Mouse (Mus musculus): Measurements from ENCODE around the gene 2610528J11Rik.
"Not testable (repeated sequence)": the region's sequence is repeated elsewhere in the genome, so short reads cannot be mapped to it uniquely, and the experiment has no call there.

2610528J11Rik gene

DNA sequence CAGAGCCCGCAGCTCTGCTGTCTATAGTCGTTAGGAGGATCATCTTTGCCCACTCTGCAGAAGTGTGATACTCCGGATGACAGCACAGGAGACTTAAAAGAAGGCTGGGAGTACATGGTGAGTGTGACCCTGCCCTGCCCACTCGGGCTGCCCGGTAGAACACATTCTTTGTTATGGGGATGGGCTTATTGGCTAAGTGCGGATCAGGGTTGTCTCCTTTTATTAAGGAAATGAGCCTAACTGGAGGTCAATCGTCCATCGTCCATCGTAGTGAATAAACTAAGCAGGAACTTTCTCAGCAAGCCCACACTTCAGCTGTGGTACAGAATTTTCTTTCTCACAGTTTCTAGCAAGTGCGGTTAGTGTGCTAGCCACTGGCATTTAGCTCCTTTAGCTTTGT, 13.1 kb downstream of the 2610528J11Rik start:
- in situ Hi-C loops (cut with MboI; ENCODE audit: unreplicated experiment in 2 of 2): no loop called here

DNA sequence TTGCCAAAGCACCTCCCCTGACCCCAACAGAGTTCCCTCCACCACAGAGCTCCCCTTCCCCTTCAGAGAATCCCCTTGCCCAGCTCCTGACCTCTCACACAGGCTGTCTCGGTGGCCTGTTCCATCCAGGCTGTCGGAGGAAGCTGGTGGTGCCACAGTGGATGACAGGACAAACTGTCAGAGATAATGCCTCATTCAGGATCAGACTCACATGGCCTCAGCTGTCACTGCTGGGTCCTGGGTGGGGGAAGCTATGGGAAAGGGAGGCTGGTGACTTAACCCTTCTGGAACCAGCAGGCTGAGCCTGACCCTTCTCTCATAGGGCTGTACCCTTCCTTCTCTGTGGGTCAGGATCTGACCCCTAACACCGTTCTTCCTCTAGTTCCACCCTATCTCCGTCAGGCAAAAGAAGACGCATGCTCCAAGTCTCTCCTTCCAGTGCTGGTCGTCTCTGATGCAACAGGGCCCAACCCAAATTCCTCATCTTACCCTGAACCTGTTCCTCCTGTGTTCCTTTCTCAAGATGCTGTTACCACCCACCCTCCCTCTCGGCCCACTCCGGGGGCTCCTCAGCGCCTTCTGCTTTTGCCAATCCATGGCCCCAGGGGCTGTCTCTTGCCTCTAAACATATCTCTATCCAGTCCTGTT, 15.8 kb downstream of the 2610528J11Rik start:
- in situ Hi-C loops (cut with MboI; ENCODE audit: unreplicated experiment in 2 of 2): no loop called here

DNA sequence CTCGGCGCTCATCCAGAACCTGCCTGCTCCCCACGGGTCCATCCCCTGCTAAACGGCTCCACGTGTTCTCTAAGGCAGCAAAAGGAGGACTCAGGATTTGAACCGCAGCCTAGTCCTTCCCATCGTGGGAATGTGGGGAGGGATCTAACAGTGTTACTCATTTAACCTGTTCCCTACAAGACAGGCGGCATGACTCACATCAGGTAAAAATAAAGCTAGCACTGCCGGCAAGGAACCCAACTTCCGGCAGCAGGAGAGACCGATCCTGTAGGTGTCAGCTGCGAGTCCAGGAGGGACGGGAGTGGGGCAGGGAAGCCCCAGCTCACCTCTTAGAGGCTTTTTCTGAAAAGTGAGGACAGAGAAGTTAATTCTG, 16.3 kb downstream of the 2610528J11Rik start:
- in situ Hi-C loops (cut with MboI; ENCODE audit: unreplicated experiment in 2 of 2): no loop called here

DNA sequence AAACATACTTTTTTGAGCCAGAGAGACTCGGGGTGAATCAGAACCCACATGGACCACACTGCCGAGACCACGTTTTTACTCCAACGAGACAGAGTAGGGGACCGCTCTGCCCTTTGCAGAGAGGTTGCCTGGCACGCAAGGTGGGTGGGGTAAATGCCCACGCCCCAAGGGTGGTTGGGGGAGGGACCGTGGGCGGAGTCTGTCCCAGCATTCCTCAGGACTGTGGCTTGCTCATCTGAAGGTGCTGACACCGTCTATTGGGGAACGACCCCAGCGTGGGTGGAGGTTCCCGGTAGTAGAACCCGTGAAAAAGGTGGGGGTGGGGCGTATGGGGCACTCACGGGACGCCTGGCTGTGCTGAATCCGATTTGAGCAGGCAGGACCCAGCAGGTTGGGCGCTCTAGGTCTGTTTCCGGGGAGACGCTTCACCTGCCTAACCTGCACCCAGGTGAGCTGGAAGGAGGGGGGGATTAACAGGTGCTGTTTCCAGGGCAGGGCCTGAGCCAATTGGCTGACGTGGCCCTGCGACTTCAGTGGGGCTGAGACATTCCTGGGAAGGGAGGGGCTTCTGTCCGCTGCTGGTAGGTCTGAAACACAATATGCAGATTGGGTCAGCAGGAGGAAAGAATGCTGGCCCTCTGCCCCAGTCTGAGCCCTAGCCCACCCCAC, 16.9 kb downstream of the 2610528J11Rik start, which contains the start of gene Tmem125:
TSS of gene Tmem125 (minus strand) at position 453 of the 669 bp plus-strand sequence.
- in situ Hi-C loops (cut with MboI; ENCODE audit: unreplicated experiment in 2 of 2): no loop called here

DNA sequence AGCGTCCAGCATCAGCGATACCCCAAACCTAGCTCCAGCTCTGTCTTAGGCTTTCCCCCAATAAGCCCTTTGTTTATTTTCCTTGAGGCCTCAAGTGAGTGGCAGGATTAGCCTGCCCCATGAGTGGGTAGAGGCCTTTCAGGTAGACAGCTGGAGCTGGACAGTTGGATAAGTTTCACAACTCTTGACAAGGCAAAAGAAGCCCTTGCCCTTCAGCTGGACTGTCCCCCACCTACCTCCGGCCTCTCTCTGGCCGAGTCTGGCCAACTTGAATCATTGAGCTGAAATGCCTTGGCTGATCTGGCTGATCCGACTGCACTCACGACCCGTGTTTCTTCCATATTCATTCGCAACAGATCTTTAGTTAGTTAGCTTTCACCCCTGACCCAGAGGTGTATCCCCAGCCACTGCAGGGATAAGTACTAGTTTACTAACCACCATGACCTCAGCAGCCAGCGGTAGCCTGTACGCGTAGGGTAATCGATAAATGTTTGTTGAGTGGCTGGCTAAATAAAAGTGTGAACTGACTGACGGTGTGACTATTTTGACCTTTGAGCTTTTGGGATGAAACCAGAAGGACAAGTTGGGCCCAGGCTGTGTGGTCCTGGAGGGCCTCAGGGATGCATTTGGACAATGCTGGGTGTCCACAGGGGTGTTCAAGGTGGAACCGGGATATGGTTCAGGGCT, 17.8 kb downstream of the 2610528J11Rik start:
- in situ Hi-C loops (cut with MboI; ENCODE audit: unreplicated experiment in 2 of 2): no loop called here

DNA sequence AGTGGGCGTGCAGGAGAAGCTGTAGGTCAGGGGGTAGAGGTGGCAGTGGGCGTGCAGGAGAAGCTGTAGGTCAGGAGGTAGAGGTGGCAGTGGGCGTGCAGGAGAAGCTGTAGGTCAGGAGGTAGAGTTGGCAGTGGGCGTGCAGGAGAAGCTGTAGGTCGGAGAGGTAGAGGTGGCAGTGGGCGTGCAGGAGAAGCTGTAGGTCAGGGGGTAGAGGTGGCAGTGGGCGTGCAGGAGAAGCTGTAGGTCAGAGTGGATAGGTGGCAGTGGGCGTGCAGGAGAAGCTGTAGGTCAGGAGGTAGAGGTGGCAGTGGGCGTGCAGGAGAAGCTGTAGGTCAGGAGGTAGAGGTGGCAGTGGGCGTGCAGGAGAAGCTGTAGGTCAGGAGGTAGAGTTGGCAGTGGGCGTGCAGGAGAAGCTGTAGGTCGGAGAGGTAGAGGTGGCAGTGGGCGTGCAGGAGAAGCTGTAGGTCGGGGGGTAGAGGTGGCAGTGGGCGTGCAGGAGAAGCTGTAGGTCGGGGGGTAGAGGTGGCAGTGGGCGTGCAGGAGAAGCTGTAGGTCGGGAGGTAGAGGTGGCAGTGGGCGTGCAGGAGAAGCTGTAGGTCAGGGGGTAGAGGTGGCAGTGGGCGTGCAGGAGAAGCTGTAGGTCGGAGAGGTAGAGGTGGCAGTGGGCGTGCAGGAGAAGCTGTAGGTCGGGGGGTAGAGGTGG, 20.8 kb downstream of the 2610528J11Rik start:
- in situ Hi-C loops (cut with MboI; ENCODE audit: unreplicated experiment in 2 of 2): not testable (repeated sequence)

DNA sequence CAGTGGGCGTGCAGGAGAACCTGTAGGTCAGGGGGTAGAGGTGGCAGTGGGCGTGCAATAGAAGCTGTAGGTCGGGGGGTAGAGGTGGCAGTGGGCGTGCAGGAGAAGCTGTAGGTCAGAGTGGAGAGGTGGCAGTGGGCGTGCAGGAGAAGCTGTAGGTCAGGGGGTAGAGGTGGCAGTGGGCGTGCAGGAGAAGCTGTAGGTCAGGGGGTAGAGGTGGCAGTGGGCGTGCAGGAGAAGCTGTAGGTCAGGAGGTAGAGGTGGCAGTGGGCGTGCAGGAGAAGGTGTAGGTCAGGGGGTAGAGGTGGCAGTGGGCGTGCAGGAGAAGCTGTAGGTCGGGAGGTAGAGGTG, 21.3 kb downstream of the 2610528J11Rik start:
- in situ Hi-C loops (cut with MboI; ENCODE audit: unreplicated experiment in 2 of 2): not testable (repeated sequence)

DNA sequence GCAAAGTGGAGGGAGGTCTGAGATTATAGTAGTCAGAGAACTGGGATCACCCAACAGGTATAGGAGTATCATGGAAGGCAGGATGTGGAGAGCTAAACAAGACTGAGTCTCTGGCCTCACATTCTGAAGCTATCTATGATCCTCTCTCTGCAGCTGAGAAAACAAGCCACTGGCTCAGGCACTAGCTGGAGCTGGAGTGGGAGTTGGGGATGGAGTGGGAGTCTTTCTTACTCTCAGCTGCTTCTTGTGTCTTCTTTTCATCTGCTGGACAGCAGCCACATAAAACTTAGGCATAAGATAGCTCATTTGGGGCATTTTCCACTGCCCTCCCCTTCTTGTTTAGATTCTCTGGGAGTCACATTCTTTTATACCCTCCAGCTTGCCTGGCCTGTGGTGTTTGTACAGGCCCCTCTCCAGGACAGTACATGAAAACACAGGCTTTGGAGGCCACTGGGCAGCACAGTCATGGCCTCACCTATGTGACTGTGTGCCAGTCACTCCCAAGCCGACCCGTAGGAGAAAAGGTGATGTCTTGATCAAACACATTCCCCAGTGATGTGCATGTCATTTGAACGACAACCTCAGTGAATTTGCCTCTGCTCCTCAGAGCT, 26.3 kb downstream of the 2610528J11Rik start:
- in situ Hi-C loops (cut with MboI; ENCODE audit: unreplicated experiment in 2 of 2): loop anchor here in 1 of 2 experiments (25.0 kb wide), 1 partner anchor 841 kb away; the partner anchor contains the start of gene Gm12845

DNA sequence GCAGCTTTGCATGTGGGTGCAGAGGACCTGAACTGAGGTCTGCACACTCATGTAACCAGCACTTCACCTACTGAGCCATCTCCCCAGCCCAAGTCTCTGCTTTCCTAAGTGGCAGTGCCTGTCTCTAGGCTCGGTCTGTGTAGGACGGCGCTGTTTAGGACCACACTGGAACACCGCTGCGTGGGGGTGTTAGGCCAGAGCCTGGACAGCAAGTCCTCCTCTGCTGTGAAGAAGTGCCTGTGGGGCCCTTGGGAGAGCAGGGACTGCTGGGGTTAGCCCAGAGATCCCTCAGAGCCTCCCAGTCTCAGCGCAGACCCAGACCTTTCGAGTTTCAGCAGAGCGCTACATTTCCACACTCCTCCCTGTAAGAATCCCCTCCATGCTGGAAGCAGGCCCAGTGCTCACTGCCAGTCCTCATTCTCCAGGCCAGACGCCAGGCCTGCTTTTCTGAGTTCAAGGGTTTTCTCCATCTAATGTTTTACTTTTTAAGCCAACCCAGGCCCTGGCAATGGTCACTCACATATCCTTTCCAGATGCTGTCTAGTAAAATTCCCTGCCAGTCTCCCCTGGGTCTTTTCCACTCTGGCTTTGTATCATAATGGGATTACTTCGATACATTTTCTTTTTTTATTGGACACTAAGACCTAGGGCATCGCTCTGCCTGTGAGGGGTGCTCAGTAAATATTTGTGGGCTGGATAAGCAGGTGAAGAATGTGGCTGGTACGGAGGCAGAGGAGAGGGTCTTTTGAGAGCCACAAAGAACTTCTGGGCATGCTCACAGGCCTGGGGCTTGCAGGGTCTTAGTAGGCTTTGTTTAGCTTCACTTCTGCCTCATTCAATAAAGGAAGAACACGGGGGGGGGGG, 37.5 kb downstream of the 2610528J11Rik start:
- in situ Hi-C loops (cut with MboI; ENCODE audit: unreplicated experiment in 2 of 2): loop anchor here in 1 of 2 experiments (25.0 kb wide), 1 partner anchor 852 kb away; the partner anchor contains the start of gene Gm12845

DNA sequence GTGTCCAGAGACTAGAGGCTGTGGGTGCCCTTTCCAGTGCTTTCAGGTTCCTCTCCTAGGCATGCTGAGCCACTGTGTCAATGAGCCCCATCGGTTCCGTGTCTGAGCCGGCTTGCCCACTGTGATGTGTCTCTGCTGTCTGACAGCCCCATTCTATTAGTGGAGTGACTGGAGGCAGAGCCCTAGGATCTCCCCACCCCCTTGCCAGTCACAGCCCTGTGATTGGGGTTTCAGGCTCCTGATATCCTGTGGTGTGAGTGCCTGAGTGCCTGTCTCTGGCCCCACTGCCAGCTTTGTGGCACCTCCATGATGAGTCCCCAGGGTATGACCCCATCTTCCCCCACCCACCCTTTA, 38.1 kb downstream of the 2610528J11Rik start:
- in situ Hi-C loops (cut with MboI; ENCODE audit: unreplicated experiment in 2 of 2): loop anchor here in 1 of 2 experiments (25.0 kb wide), 1 partner anchor 853 kb away; the partner anchor contains the start of gene Gm12845

DNA sequence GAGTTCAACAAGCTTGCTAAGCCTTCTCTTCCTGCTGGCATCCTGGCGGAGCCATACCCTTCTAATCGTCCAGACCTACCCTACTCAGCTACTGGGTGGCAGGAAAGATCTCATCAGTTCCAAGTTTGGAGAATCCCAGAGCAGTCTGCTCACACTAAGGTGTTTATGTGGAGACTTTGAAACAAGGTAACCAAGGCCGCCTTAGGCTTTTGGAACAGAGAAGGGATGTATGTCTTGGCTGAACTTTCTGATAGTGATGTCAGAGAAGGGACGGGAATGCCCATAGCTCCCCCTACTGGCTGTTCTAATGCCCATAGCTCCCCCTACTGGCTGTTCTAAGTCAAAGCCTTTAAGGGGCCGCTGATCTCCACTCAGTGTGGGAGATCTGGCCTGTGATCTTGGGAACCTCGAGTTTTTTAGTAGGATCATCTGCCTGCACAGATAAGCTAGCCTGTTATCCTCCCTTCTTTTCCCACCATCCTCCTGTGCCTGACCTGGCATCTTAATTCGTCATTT, 39.4 kb downstream of the 2610528J11Rik start:
- in situ Hi-C loops (cut with MboI; ENCODE audit: unreplicated experiment in 2 of 2): loop anchor here in 1 of 2 experiments (25.0 kb wide), 1 partner anchor 854 kb away; the partner anchor contains the start of gene Gm12845

DNA sequence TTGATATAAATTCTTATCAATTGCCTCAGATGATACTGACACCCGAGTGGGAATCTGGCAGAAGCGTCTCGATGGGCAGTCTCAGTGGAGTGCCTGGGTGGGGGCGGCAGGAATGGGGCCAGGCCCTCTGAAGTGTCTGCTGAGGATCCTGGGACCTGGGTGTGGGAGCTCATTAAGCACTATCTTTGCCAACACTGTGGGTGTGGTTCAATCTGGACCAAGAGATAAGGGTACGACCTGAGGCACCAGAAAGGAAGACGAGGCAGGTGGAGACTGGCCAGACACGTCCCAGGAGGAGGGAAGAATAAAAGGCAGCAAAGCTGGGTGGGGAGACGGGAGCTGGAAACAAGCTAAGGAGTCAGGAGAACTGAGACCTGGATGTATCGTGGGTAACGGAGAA, 41.9 kb downstream of the 2610528J11Rik start:
- in situ Hi-C loops (cut with MboI; ENCODE audit: unreplicated experiment in 2 of 2): loop anchor here in 1 of 2 experiments (25.0 kb wide), 1 partner anchor 856 kb away; the partner anchor contains the start of gene Gm12845

DNA sequence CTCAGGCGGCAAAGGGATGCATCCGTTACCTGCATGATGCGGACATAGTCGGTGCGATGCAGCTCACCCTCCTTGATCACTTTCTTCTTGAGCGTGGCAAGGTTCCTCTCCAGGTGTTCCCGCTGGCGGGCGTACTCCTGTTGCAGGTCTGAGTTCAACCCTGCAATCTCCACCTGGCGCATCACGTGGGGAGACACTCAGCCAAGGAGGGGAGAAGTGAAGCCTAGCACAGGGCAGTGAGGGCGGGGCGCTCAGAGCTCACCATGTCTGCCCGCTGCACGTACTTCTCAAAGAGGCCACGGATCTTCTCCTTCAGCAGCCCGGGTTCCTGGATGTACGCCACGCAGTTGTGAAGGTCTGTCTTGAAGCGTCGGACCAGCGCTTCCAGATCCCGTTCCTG, 42.5 kb downstream of the 2610528J11Rik start:
- in situ Hi-C loops (cut with MboI; ENCODE audit: unreplicated experiment in 2 of 2): loop anchor here in 1 of 2 experiments (25.0 kb wide), 1 partner anchor 857 kb away; the partner anchor contains the start of gene Gm12845

DNA sequence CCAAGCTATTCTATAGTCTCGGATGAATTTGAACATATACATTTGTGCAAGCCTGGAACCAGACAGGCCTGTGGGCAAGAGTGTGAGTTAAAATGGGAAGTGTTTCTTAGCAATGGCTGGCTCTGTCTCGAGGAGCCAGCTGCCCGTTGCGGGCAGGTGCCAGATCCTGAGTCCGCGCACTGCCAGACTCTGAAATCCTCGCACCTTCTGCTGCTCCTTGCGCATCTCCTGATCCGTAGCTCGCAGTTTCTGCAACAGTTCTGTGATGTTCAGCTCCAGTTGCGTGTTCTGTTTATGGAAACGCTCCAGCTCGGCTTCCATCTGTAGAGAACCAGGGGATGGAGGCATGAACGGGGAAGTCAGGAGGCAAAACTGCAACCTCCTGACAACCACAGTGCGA, 44.6 kb downstream of the 2610528J11Rik start:
- in situ Hi-C loops (cut with MboI; ENCODE audit: unreplicated experiment in 2 of 2): loop anchor here (10.0 to 25.0 kb wide), 4 partner anchors 487 to 867 kb away; partner anchors contain the start of gene Gm12845 (in 1 of the 2)

DNA sequence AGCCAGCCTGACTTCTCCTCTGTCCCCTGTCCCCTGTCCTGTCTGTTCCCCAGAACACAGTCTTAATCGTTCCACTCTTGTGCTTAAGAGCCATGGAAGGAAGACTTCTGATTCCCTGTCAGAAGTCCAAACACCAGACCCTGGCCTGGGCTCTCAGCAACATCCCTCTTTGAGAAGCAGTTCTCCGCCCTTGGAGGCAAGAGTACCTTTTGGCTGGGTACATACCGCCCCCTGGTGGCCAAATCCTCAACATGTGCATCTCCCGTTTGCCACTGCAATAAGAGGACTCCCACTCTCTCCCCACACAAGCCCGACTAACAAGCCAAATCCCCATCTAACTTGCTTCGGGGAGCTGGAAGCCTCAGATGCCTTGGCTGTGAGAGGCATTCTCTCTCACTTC, 49.3 kb downstream of the 2610528J11Rik start:
- in situ Hi-C loops (cut with MboI; ENCODE audit: unreplicated experiment in 2 of 2): loop anchor here (5.0 to 10.0 kb wide), 5 partner anchors 359 to 871 kb away; no protein-coding TSS in a partner anchor

DNA sequence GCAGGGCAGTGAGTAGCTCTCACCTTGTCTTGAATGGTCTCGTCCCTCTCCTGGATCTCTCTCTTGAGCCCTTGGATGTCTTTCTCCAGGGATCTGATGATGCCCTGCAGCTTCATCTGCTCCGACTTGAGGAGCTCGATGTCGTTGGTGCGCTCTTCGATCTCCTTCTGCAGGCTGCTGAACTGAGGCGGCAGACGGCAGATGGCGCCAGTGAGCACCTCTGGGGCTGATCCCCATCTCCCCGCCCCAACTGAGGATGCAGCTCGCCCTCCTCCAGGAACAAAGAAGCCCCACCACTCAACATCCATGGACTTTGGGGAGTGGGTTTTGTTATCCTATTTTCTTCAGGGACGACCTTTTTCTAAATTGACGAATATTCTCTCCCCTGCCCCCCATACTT, 52.5 kb downstream of the 2610528J11Rik start:
- in situ Hi-C loops (cut with MboI; ENCODE audit: unreplicated experiment in 2 of 2): loop anchor here (5.0 to 10.0 kb wide), 5 partner anchors 362 to 875 kb away; no protein-coding TSS in a partner anchor
